Mouse (Mus musculus): ENCODE data around the gene Drg1. TPM values are rescaled to one million over a fixed set of nuclear protein-coding genes. Genes with fewer than 3 reads are reported as not detected.
"Not testable (repeated sequence)": the region's sequence is repeated elsewhere in the genome, so short reads cannot be mapped to it uniquely, and the experiment has no call there.

Drg1 gene
- polyA plus RNA-seq, 1 experiment: 36.9 TPM

DNA sequence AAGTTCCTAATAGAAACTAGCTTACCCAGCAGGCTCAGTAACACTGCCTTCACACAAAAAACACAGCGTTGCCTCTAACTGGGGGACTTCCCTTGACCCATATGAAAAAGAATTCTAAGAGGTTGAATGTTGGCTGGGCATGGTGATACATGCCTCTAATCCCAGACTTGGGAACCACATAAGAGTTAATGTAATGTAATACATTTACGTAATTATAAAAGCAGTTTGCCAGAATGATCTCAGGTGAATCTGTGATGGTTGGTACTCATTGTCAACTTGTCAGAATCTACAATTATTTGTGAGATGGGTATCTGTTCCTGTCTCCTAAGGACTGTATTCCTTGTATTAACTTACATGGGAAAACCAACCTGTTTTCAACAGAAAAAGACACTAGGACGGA, 109.2 kb downstream of the Drg1 start:
- H3K27ac ChIP-seq (ENCODE audit: control insufficient read depth, insufficient read depth, low read length); DNase-seq: not testable (repeated sequence)
- 93% methylated on average over 2 of the region's 3 CpGs for WGBS

DNA sequence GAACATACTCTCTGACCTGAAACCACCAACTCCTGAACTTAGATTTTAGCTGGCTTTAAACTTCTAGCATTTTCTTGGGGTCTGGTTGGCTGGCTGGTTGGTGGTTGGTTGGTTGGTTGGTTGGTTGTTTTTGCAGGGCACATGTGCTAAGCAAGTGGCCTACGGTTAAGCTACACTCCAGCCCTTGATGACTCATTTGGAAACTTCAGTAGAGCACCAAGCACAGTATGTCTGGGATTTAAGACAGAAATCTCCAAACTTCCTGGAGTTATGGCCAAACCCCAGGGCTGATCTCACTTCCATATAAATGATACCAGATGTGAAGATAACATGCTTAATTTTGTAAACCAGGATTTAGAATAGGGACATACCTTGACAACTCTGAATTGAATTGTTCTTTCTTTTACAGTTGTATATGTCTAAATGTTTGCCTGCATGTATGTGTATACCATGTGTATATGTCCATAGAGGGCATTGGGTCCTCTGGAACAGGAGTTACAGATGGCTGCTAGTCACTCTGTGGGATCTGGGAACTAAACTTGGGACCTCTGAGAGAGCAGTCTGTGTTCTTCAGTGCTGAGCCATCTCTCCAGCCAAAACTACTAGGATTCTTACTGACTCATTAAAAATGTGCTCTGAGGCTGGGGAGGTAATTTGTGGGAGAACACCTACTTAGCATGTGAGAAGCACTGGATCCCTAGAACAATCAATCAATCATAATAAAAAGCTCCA, 112.4 kb downstream of the Drg1 start:
- H3K27me3 ChIP-seq (ENCODE audit: control insufficient read depth, insufficient read depth, low read length); H3K27ac ChIP-seq (ENCODE audit: control insufficient read depth, insufficient read depth, low read length); H3K4me1 ChIP-seq (replicated peaks; ENCODE audit: control insufficient read depth, insufficient read depth, low read length); H3K4me3 ChIP-seq (ENCODE audit: control insufficient read depth, insufficient read depth, low read length); H3K36me3 ChIP-seq (ENCODE audit: control insufficient read depth, insufficient read depth, low read length): not testable (repeated sequence)
- 88% methylated on average over 1 of the region's 1 CpGs for WGBS
- peak; percentile 55 for DNase-seq

More for the DNA sequence above, 109.2 kb downstream of the Drg1 start:
- H3K4me3 ChIP-seq (ENCODE audit: control insufficient read depth, insufficient read depth, low read length); H3K4me1 ChIP-seq (replicated peaks; ENCODE audit: control insufficient read depth, insufficient read depth, low read length); H3K36me3 ChIP-seq (ENCODE audit: control insufficient read depth, insufficient read depth, low read length); H3K27me3 ChIP-seq (ENCODE audit: control insufficient read depth, insufficient read depth, low read length): not testable (repeated sequence)

DNA sequence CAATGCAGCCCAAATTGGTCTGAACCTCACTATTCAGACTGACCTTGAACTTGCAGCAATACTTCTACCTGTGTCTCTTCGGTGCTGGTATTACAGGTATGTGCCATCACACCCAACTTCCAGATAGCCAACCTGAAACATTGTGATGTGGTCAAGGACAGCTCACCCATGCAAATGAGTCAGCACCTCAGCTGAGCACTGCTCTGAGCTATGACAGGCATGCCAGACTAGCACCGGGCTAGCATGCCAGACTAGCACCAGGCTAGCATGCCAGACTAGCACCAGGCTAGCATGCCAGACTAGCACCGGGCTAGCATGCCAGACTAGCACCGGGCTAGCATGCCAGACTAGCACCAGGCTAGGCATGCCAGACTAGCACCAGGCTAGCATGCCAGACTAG, 114.9 kb downstream of the Drg1 start:
- H3K27ac ChIP-seq (ENCODE audit: control insufficient read depth, insufficient read depth, low read length); H3K4me1 ChIP-seq (replicated peaks; ENCODE audit: control insufficient read depth, insufficient read depth, low read length); H3K4me3 ChIP-seq (ENCODE audit: control insufficient read depth, insufficient read depth, low read length); H3K27me3 ChIP-seq (ENCODE audit: control insufficient read depth, insufficient read depth, low read length); H3K36me3 ChIP-seq (ENCODE audit: control insufficient read depth, insufficient read depth, low read length): not testable (repeated sequence)
- peak; percentile 19 for DNase-seq
- 94% methylated on average over 4 of the region's 4 CpGs for WGBS

DNA sequence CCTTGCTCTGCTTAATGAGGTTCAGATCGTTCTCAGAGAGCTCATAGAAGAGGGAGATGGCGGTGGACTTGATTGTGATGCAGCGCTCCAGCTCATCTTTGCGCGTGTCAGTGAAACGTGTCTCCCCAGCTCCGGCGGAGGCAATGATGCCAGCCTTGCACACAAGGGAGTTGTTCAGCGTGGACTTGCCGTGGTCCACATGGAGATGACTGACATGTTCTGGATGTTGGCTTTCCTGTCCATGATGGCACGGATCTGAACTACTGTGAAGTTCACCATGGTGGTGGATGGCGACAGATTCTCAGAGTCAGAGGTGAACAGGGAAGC, 115.6 kb downstream of the Drg1 start:
- H3K36me3 ChIP-seq (ENCODE audit: control insufficient read depth, insufficient read depth, low read length); H3K4me3 ChIP-seq (ENCODE audit: control insufficient read depth, insufficient read depth, low read length); DNase-seq; H3K27ac ChIP-seq (ENCODE audit: control insufficient read depth, insufficient read depth, low read length); H3K4me1 ChIP-seq (replicated peaks; ENCODE audit: control insufficient read depth, insufficient read depth, low read length); H3K27me3 ChIP-seq (ENCODE audit: control insufficient read depth, insufficient read depth, low read length): not testable (repeated sequence)
- 98% methylated on average over 12 of the region's 12 CpGs for WGBS

DNA sequence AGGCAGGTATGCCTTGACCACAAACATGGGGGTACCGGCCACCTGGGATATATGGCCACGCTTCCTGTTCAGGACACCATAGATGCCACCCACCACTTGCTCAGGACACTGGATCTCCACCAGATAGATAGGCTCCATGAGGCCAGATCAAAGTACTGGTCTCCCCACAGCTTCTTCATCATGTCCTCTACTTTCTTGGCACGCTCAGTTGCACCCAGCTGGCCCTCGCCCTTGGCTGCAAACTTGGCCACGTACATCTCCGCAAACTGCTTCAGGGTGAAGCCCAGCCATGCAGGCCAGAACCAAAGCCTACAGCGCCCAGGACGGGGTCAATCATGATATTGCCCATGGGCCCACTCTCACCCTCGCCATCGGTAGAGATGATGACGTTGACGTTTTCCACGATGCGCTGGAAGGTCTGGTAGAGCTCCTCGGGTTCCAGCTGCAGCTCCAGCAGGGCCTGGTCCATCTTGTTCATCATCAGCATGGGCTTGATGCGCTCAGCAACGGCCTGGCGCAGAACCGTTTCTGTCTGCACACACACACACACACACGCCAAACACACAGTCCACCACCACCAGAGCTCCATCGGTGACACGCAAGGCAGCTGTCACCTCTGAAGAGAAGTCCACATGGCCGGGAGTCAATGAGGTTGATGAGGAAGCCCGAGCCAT, 116.1 kb downstream of the Drg1 start:
- not testable (repeated sequence) for H3K27ac ChIP-seq (ENCODE audit: control insufficient read depth, insufficient read depth, low read length); H3K4me3 ChIP-seq (ENCODE audit: control insufficient read depth, insufficient read depth, low read length); H3K4me1 ChIP-seq (replicated peaks; ENCODE audit: control insufficient read depth, insufficient read depth, low read length); H3K27me3 ChIP-seq (ENCODE audit: control insufficient read depth, insufficient read depth, low read length); H3K36me3 ChIP-seq (ENCODE audit: control insufficient read depth, insufficient read depth, low read length)
- 97% methylated on average over 24 of the region's 24 CpGs for WGBS
- DNase-seq: peak; percentile 22

DNA sequence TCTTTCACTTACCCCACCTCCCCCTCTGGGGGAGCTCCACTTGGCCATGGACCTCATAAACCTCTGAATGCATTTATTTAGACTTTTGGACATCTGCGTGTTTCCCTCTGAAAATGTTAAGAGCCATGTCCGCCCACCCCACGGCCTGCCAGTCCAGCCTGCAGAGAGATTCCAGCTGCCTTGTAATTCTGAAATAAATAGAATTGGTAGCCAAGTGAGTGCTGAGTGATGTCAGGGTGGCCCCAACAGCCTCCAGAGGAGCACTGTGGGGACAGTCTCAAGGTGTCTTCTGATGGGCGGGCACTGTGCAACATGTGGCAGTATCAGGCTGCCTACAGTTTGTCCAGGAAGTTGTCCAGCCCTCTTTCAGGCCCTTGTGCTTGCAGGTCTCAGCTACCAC, 116.7 kb downstream of the Drg1 start:
- not testable (repeated sequence) for DNase-seq; H3K4me3 ChIP-seq (ENCODE audit: control insufficient read depth, insufficient read depth, low read length); H3K27me3 ChIP-seq (ENCODE audit: control insufficient read depth, insufficient read depth, low read length); H3K27ac ChIP-seq (ENCODE audit: control insufficient read depth, insufficient read depth, low read length); H3K4me1 ChIP-seq (replicated peaks; ENCODE audit: control insufficient read depth, insufficient read depth, low read length); H3K36me3 ChIP-seq (ENCODE audit: control insufficient read depth, insufficient read depth, low read length)
- WGBS: 98% methylated on average over 4 of the region's 4 CpGs

DNA sequence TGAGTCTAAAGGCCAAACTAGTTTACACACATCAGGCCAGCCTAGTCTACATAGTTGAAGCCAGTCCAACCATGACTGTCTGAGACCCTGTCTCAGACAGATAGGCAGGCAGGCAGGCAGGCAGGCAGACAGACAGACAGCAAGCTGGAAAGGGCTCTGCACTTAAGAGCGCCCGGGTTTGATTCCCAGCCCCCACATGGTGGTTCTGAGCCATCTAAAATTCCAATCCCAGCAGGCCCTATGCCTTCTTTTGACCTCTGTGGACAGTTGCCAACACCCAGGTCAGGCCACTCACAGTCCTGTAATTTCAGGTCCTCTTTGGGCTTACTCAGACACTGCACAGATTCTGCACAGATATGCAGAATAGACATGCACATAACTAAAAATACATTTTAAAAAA, 119.4 kb downstream of the Drg1 start:
- DNase-seq; H3K27ac ChIP-seq (ENCODE audit: control insufficient read depth, insufficient read depth, low read length); H3K4me3 ChIP-seq (ENCODE audit: control insufficient read depth, insufficient read depth, low read length); H3K4me1 ChIP-seq (replicated peaks; ENCODE audit: control insufficient read depth, insufficient read depth, low read length); H3K27me3 ChIP-seq (ENCODE audit: control insufficient read depth, insufficient read depth, low read length); H3K36me3 ChIP-seq (ENCODE audit: control insufficient read depth, insufficient read depth, low read length): not testable (repeated sequence)
- WGBS: 96% methylated on average over 2 of the region's 2 CpGs

DNA sequence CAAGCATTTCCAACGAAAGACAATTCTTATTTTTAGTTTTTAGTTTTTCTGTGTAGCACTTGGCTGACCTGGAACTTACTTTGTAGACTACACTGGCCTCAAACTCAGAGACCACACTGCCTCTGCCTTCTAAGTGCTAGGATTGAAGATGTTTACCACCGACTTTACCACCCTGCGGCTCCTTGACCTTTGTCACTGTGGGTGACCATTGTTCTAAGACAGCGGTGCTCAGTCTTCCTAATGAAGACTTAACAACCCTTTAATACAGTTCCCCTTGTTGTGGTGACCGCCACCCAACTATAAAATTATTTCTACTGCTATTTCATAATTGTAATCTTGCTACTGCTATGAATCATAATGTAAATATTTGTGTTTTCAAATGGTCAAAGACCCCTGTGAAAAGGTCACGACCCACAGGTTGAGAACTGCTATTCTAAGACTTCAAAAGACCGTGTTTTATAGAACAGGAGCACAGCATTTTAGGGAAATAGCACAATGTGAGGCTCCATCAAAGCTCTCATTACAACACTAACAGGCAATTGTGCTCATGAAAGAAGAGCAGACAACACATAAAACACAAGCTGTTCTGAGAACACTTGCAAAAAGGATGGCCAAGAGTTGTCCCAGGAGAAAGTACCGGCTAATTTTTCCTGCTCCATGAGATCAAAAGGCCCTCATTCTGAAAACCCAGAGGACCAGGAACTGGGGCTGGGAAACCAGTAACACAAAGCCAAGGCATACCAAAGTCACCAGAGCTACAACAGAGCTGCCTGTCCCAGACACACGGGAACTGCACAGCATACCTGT, 120.7 kb downstream of the Drg1 start:
- H3K36me3 ChIP-seq (ENCODE audit: control insufficient read depth, insufficient read depth, low read length); H3K27ac ChIP-seq (ENCODE audit: control insufficient read depth, insufficient read depth, low read length); H3K27me3 ChIP-seq (ENCODE audit: control insufficient read depth, insufficient read depth, low read length); DNase-seq; H3K4me3 ChIP-seq (ENCODE audit: control insufficient read depth, insufficient read depth, low read length); H3K4me1 ChIP-seq (replicated peaks; ENCODE audit: control insufficient read depth, insufficient read depth, low read length): not testable (repeated sequence)
- 97% methylated on average over 9 of the region's 9 CpGs for WGBS

DNA sequence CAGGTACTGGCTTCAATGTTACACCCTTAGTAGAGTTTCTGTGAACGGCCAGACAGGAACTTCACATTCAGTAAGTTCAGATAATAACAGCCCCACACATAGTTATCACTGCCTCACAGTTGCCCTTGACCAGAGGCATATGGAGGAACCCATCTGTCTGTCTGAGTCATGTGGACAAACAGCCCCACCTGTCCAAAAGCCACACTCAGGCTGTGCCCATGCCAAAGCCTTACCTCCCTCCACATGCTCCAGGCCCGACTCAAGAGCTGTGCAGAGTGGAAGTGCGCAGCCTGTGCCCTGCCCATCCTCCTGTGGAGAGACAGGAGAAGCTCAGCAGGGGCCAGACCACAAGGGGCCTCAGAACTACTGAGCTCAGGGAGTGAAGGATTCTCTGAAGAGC, 122.2 kb downstream of the Drg1 start:
- 83% methylated on average over 3 of the region's 3 CpGs for WGBS
- H3K27ac ChIP-seq (ENCODE audit: control insufficient read depth, insufficient read depth, low read length); DNase-seq; H3K4me1 ChIP-seq (replicated peaks; ENCODE audit: control insufficient read depth, insufficient read depth, low read length); H3K4me3 ChIP-seq (ENCODE audit: control insufficient read depth, insufficient read depth, low read length); H3K36me3 ChIP-seq (ENCODE audit: control insufficient read depth, insufficient read depth, low read length); H3K27me3 ChIP-seq (ENCODE audit: control insufficient read depth, insufficient read depth, low read length): not testable (repeated sequence)

DNA sequence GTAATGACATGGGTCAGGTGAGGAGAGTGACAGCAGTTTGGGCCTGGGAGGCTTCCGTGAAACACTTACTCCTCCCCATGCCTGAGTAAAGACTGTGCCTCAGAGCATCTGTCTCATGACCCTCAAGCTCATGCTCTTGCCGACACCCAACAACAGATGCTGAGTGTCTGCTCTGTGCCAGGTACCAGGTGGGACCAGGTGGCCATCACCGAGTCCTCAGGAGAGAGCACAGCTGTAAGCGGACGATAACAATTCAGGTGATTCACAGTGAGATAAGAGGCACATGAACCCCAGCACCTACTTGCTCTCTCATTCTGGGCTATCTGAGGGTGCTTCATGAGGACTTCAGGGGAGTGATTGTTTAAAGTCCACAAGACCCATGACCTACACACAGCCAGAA, 123.8 kb downstream of the Drg1 start:
- peak; percentile 77 for DNase-seq
- H3K36me3 ChIP-seq (ENCODE audit: control insufficient read depth, insufficient read depth, low read length); H3K27ac ChIP-seq (ENCODE audit: control insufficient read depth, insufficient read depth, low read length); H3K27me3 ChIP-seq (ENCODE audit: control insufficient read depth, insufficient read depth, low read length); H3K4me1 ChIP-seq (replicated peaks; ENCODE audit: control insufficient read depth, insufficient read depth, low read length); H3K4me3 ChIP-seq (ENCODE audit: control insufficient read depth, insufficient read depth, low read length): not testable (repeated sequence)
- WGBS: 90% methylated on average over 4 of the region's 5 CpGs

All from thymus, adult 2 months (tissue).